Mouse (Mus musculus) Muller cell, postnatal 12 days (primary cell): ENCODE measurements around the gene Nckap1l.

Experiments
- DNase-seq: peaks from one replicate; pipeline ENCODE4 v3.0.0-alpha.2; 2015; ENCODE audit errors: inconsistent ontology term

Gene Nckap1l

DNA sequence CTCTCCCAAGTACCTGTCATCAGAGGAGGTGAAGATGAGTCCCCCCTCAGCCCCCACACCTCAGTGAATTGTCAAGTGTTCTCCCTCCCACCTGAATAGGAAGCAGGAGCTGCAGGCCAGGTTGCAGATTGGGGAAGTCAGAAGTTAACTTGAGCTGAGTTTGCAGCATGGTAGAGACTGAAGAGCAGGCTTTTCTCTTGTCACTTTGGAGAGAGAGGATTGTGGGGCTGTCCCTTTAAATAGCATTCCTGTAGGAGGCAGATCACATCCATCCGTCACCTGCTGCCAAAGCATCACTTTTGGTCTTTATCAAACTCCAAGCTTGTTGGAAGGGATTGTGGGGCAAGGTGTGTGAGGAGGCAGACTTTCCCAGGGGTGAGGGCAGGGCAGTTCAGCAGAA, 47.1 kb downstream of the Nckap1l start:
- DNase-seq, result no peak

DNA sequence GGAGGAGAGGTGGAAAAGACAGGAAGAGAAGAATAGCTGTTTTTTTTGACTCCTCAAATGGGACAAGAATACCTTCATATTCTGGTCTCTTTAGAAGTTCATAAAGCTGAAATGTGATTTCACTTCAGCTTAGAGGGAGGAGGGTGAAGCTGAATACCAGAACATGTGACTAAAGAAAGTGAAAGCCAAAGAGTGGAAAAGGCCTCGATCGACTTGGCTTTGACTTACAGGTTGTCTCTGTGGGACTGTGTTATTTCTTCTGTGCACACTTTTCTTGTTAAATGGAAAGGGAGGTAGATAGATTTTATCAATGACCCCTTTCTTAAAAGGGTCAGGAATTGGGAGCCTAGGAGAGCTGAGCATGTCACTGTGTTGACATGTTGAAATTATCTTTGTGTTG, 47.6 kb downstream of the Nckap1l start:
- DNase-seq, result no peak

DNA sequence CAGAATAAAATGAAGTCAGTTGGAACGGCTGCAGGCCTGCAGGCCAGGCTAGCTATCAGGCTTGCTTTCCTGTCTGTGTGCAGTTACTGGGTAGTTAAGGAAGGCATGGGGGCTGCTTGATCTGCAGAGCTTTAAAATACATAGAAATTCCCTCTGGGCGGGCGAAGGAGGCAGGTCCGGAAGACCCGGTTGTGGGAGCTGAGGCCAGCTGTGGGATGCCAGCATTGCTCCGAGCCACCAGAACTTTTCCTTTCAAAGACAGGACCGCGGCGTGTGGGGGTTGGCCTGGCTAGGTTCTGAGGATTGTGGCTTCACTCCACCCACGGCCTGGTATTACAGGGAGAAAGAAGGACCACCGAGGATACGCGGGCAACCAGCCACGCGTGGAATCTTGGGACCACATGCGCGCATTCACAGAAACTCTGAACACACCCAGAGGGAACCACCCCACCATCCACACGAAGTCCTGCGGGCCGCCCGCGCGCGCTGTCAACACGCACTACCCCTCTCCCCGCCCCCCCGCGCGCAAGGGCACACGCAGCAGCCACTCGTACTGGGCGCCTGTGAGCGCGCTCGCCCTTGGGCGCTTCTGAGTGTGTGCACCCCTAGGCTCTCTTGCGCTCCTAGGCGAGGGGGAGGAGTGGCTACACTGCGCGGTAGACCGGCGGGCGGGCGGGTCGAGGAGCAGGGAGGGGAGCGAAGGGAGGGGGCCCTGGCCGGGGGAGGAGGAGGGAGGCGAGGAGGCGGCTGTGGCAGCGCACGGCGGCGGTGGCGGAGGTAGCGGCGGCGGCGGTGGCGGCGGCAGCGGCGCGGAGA, 49.0 kb downstream of the Nckap1l start, which contains the start of gene Pde1b:
Pde1b (plus strand) TSS at position 600 of the 816 bp plus-strand sequence.
- peak; percentile 81 for DNase-seq

DNA sequence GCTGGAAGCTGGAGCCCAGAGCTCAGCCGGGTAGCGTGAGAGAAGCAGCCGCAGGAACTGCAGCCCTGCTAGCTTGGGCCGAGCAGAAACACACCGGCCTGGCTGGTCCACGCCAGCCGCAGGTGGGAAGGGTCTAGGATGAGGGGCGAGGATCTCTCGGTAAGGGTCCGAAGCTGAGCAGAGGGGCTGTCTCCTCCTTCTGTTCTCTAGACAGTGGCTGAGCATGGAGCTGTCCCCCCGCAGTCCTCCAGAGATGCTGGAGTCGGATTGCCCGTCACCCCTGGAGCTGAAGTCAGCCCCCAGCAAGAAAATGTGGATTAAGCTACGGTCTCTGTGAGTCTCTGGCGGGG, 49.6 kb downstream of the Nckap1l start:
- DNase-seq, result no peak

- DNase-seq, result no peak
Measured at GRCm38 (mm10) chr15:103503660-103504059, 50.1 kb downstream of the Nckap1l start.

DNA sequence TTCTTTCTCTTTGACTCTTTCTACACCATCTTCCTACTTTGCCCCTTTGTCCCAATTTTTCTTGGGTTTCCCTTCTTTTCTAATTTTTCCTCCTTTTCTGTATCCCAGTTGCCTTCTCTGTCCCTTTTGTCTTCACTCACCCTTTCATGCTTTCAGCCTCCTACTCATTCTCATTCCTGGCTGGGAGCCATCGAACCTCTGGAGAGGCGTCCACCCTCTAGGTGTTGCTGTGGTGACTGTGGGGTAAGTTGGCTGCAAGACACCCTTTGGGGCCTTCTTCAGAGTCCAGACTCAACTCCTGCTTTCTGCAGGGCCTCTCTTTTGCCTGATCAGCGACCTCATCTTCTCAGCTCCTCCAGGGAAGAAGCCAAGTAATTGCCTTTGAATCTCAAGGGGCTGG, 55.7 kb downstream of the Nckap1l start:
- no peak for DNase-seq

DNA sequence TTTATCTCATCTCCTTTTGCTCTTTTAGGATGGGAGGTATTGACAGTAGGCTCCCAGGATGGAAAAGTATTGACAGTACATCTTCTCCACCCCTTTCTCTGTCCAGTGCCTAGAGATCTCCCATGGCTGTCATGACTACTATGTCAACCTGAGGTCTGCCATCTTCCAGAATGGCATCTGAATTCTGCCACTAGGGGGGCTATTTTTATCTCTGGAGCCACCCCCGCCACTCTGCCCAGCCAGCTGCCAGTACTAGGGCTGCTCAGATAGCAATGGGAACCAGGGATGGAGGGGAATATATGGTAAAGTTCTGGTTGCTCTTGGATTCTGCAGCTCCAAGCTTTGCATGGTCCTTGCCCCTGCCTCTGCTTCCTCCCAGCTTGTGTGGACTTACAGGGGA, 58.1 kb downstream of the Nckap1l start:
- DNase-seq, result no peak

DNA sequence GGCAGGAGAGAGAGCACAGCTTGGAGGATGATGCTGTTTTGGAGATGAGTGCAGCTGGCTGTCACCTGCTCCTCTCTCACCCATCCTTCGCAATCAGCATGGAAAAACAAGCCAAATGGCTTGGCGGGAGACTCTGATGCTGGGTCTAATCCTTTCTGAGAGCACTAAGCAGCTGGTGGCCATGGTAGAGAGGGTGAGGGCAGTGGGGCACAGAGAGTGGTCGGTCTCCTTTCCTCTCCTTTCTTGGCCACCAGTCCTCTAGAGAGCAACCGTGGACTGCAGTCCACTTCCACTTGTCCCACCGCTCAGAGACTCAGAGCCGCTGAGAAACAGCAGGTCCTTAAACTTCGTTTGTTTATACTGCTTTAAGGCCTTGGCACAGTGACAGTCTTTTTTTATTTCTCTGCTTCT, 60.0 kb downstream of the Nckap1l start:
- no peak for DNase-seq

DNA sequence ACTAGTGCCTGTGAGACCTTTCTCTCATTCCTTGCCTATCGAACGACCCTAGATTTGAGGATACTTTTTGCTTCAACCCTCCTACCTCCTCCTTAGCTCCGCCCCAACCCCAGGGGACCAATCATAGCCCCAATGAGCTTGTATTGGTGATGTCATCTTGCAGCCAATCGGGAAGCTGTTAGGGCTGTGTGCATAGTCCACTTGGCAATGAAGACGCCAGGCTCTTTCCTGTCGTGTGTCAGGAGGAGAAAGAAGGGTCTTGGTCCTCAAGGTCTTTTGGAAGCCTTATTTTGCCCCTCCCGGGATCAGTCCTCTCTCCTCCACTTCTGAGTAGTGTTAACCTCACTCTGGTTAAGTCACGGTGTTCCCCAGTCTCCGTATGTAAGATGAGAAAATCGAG, 60.5 kb downstream of the Nckap1l start:
- peak; percentile 92 for DNase-seq

DNA sequence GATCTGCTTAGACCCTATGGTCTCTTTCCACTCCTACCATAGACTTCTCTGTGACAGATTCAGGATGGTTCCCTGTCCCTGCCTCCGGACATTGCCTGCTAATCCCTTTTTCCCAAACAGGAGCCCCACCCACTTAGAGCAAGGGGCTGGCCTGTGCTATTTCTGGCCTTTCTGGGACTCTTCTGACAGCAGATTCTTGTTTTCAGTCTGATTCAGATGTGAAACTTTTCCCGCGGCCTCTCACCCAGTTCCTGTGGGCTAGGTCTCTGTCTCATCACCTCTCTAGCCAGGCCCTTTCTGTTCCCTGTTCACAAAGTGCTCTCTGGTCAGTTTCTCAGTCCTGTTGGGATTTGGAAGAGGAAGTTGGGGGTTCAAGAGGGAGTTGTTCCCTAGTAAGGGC, 61.3 kb downstream of the Nckap1l start:
- peak; percentile 45 for DNase-seq

DNA sequence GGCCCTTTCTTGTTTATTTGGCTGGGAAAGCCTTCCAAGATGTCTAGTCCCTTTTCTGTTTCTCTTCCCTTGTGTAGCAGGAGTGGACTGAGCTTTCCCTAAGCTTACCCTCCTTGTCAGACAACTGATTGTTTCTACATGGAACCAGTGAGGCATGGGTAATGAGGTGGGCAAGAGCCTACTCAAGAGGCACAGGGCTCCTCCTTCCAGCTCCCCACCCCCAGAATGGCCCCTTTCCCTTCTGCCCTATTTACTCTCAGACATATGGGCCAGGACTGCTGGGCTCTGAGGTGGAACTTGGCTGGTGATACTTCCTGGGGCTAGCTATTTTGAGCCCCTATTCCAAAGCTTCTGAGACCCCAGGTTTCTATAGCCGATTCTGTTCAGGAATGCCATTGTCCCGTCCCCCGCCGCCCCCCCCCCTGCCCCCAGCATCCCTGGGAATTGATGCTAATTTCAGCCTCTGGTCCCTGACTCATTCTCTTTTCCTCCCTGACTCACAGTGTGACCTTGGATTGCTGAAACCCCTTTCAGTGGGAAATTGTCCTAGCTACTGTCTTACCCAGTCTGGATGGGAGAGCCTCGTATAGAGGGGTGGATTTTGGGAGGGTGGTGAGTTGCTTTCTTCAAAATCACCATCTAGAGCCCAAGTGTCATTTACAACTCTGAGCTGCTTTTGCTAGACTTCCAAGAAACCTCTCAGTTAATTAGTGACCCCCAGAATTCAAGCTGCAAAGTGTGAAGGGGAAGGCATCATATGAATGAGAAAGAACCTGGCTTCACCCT, 65.2 kb downstream of the Nckap1l start:
- DNase-seq, result peak; percentile 86

DNA sequence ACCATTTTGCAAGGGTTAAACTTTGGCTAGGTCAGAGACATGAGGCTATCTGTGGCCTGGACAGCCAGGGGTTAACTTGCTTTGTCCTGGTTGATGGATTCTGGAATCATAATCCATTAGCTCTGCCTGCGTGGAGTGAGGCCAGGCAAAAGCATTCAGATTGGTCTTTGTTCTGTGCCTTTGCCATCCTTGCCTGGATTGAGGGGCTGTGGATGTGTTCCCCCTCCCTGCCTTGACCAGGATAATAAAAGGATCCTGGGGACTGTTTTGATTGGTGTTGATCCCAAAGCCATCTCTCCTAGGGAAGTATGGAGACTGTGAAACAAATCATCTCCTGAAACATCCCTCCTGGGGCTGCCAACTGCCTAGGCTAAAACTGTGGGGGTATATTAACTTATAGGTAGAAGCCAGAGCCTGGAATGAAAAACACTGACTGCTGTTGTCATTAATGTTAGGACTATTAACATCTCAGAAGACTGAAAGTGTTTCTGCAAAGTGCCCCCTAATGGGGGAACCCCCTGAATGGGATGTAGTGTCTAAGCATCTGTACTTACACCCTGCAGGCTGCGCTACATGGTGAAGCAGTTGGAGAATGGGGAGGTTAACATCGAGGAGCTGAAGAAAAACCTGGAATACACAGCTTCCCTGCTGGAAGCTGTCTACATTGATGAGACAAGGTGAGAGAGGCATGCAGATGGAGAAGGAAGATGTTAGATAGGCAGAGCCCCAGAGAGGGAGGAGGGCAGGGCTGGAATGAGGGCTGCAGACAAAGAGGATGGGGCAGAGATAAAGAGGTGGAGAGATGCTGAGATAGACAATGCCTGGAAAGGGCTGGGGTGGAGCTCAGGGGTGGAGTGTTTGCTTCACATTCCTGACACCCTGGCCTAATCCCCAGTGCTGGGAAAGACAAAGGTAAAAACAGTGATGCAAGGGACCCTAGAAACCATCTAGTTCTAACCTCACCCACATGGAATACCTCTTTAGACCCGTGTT, 66.1 kb downstream of the Nckap1l start:
- no peak for DNase-seq

DNA sequence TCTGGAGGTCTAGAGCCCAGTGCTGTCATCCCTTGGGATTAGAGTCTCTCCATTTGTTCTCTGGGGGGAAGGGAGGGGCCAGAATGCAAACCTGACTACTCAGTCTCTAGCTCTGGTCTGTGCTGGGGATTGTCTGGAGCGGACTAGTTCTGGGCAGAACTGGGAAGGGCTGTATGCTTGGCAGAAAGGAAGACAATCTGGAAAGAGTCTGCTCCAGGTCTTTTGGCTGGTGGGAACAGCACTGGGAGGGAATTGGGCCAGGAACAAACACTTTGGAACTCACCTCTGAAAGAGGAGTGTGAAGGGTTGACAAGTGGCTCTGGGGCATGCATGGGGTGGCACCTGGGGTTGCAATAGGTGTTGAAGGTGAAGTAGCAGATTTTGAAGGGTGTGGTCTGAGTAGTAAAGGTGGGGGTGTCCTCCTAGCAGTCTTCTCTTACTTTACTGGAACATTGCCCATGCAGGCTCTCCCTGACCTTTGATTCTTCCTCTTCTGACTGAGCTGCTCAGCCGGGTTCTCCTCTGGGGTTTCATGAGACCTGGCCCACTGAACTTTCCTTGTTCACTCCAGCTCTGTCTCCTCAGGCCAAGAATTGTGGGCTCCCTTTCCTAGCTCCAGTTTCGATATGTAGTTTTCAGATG, 69.0 kb downstream of the Nckap1l start:
- no peak for DNase-seq

GRCm38 (mm10) chr15:103523156-103523555, 69.6 kb downstream of the Nckap1l start:
- DNase-seq, result no peak

DNA sequence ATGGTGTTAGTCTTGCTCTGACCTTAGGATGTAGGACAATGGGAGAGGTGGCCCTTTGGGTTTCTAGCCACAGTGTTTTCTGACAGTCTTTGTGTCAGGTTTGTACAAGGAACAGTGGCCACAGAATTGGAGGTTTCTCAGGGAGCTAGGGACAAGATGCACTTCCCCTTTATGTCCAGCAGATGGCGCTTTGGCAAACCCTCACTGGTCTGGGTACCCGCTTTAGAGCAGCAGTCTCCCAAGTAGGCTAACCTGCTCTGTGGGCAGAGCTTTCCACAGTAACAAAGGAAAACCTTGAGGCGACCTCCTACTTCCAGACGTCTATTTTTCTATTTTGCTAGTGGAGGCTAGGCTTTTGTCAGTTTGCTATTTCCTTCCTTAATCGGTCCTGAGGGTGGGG, 76.8 kb downstream of the Nckap1l start:
- DNase-seq, result peak; percentile 43

GRCm38 (mm10) chr15:103534054-103534620, 80.5 kb downstream of the Nckap1l start:
- no peak for DNase-seq

GRCm38 (mm10) chr15:103535030-103535429, 81.4 kb downstream of the Nckap1l start:
- DNase-seq, result no peak

DNA sequence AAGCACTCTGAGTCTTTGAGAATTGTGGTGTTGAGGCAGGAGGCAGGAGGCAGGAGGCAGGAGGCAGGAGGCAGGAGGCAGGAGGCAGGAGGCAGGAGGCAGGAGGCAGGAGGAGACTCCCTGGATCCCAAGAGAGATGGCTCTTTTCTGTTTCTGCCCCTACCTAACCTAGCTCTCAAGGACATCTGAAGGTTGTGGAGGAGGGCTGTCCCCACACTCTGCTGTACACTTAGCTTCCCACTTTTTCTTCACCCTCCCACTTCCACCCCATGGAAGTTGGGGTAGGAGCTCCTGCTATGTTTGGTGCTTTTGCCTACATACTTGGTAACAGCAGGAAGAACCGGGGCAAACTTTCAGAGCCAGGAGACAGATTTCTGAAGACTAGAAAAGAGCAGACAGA, 82.2 kb downstream of the Nckap1l start:
- DNase-seq, result no peak

GRCm38 (mm10) chr15:103536456-103536855, 82.9 kb downstream of the Nckap1l start:
- DNase-seq, result no peak

DNA sequence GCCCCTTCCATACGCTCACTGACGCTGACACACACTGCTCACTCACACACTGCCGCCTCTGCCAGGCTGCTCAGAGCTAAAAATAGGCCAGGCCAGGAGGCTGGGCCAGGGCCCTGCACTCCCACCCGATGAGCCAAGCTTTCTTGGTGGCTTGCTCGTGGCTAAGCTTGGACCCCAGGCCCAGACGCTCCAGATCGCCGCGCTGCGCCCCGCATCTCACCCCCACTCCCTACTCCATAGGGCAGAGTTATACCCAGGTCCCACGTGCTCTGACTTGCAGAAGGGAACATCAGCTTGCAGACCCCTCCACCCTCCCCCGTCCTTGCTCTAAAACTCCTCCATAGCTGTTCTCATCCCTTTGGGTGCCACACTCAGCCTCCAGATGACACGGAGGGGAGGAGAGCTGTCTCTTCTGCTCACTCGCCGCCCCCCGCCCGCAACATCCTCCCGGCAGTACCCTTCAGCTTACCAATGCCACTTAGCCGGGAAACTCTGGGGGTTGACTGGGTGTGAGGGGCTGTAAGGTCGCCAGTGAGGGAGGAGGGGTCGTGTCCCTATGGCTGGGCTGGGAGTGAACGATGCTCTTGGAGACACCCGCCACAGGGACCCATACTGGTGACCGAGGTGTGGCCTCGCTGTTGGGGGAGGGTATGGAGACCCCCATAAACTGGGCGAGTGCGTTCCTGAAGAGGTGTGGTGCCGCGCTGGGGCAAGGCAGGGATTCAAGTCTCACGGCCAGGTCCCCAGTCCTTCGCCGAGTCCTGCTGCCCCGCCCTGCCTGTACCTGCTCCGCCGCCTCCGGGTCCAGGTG, 83.6 kb downstream of the Nckap1l start:
- DNase-seq, result peak; percentile 54
